Comparison of ENCODE assay signal across 25 mouse cellular contexts in genomic region chr6:17800694-17801093, GRCm38 (mm10).
DNase-seq lines count a peak whose midpoint lies in the region; ATAC-seq and TF ChIP-seq lines count a peak whose summit lies in the region.
"Had no signal": no experiment of that assay in that cellular context is flagged by ENCODE, and none has a peak within 500 bp of the region (broad histone marks: within the 10 kb centered on the region; RNA-seq: fewer than 3 reads in every experiment).

No protein-coding gene starts in this region.

- H3K27ac ChIP-seq in bone marrow macrophage, adult 2 months (ENCODE audit: insufficient read depth, low read depth, low read length) = peak overlapping the region; percentile 38
- H3K27ac ChIP-seq in intestine, postnatal 0 days (ENCODE audit: low read depth, low read length) = no peak overlapping the region
- H3K27ac ChIP-seq: embryonic facial prominence, embryonic 12.5 days; forebrain, embryonic 12.5 days; gastrocnemius, adult 2 months; heart, embryonic 10.5 days; hindbrain, embryonic 12.5 days; intestine, embryonic 15.5 days had no signal

- peaks cover 7% of the 10 kb centered on the region for H3K4me1 ChIP-seq in bone marrow macrophage, adult 2 months (ENCODE audit: control insufficient read depth, insufficient read depth, low read length)
- no peaks in the 10 kb centered on the region for H3K4me1 ChIP-seq in intestine, postnatal 0 days (replicated peaks; ENCODE audit: control insufficient read depth, insufficient read depth, low read length)
- H3K4me1 ChIP-seq: embryonic facial prominence, embryonic 12.5 days; heart, embryonic 10.5 days; intestine, embryonic 15.5 days had no signal

- no peak for TF ChIP-seq POLR2A in bone marrow macrophage, adult 2 months (IDR thresholded peaks at IDR 0.05; ENCODE audit: borderline replicate concordance, low read depth, low read length)

- ATAC-seq in megakaryocyte, adult 5-6 weeks (ENCODE audit: poor library complexity, severe bottlenecking) = peak; percentile 79
- no peak for ATAC-seq in intestine, postnatal 0 days
- ATAC-seq: forebrain, postnatal 0 days; hindbrain, embryonic 16.5 days; intestine, embryonic 15.5 days had no signal

- H3K27me3 ChIP-seq in intestine, postnatal 0 days (replicated peaks; ENCODE audit: control insufficient read depth, insufficient read depth, low read length) = no peaks in the 10 kb centered on the region
- H3K27me3 ChIP-seq: embryonic facial prominence, embryonic 12.5 days; forebrain, embryonic 12.5 days; hindbrain, embryonic 12.5 days; intestine, embryonic 15.5 days had no signal

- WGBS in intestine, postnatal 0 days = 86% methylated on average over 5 of the region's 5 CpGs

- TF ChIP-seq CTCF in bone marrow macrophage, adult 2 months (IDR thresholded peaks at IDR 0.05; ENCODE audit: low read depth, low read length) = no peak
- no peak for TF ChIP-seq CTCF in intestine, postnatal 0 days (IDR thresholded peaks at IDR 0.05; ENCODE audit: low read depth)

- no peak overlapping the region for H3K4me3 ChIP-seq in bone marrow macrophage, adult 2 months (ENCODE audit: insufficient read depth, low read length)
- H3K4me3 ChIP-seq in intestine, postnatal 0 days (ENCODE audit: low read depth, low read length) = no peak overlapping the region
- H3K4me3 ChIP-seq: embryonic facial prominence, embryonic 12.5 days; forebrain, embryonic 12.5 days; gastrocnemius, adult 2 months; heart, embryonic 10.5 days; hindbrain, embryonic 12.5 days; intestine, embryonic 15.5 days had no signal

- no peaks in the 10 kb centered on the region for H3K9me3 ChIP-seq in intestine, postnatal 0 days (ENCODE audit: control insufficient read depth)
- H3K9me3 ChIP-seq: embryonic facial prominence, embryonic 12.5 days; heart, embryonic 10.5 days; hindbrain, embryonic 12.5 days; intestine, embryonic 15.5 days had no signal

- no peak overlapping the region for H3K9ac ChIP-seq in intestine, postnatal 0 days (ENCODE audit: low read depth, low read length)
- H3K9ac ChIP-seq: embryonic facial prominence, embryonic 12.5 days; forebrain, embryonic 12.5 days; forebrain, postnatal 0 days; hindbrain, embryonic 12.5 days; intestine, embryonic 15.5 days had no signal

- peak; percentile 29 for DNase-seq in 416B (ENCODE audit: low read depth)
- peak; percentile 7 for DNase-seq in CD4-positive, CD25-positive, alpha-beta regulatory T cell, adult 2 months (ENCODE audit: low read depth, low spot score)
- DNase-seq in urinary bladder, postnatal 36 days (ENCODE audit: low spot score in 2 of 2) = no peak
- DNase-seq in embryo, embryonic 11 days = no peak
- DNase-seq in heart, adult 8-10 months (ENCODE audit: low spot score) = no peak
- DNase-seq: adrenal gland, adult 8-10 months; adrenal gland, postnatal 36 days; cerebellum, adult 11 months; cerebellum, adult 8-10 months; cerebellum, postnatal 14 days; forebrain, postnatal 0 days; gastrocnemius, adult 2 months; gastrocnemius, postnatal 25 days; heart, adult 11 months; heart, postnatal 10 days; heart, postnatal 4 days had no signal

- no peaks in the 10 kb centered on the region for H3K36me3 ChIP-seq in intestine, postnatal 0 days (ENCODE audit: control insufficient read depth, insufficient read depth)
- H3K36me3 ChIP-seq: embryonic facial prominence, embryonic 12.5 days; forebrain, embryonic 12.5 days; heart, embryonic 10.5 days; hindbrain, embryonic 12.5 days; intestine, embryonic 15.5 days had no signal

- no peak overlapping the region for H3K4me2 ChIP-seq in intestine, postnatal 0 days (replicated peaks; ENCODE audit: low read depth)
- H3K4me2 ChIP-seq: embryonic facial prominence, embryonic 12.5 days; forebrain, embryonic 12.5 days; hindbrain, embryonic 12.5 days; intestine, embryonic 15.5 days had no signal

Comparison
In these comparisons a context has a peak if more than half of its experiments do, and no peak if none do; other contexts are left out.
1. DNase-seq: peak in 416B (single experiment) and CD4-positive, CD25-positive, alpha-beta regulatory T cell, adult 2 months (single experiment); none in urinary bladder, postnatal 36 days (0 of 2), embryo, embryonic 11 days (single experiment) and heart, adult 8-10 months (single experiment).